Mouse (Mus musculus) brain, adult 2 months (tissue): ENCODE data around the gene Tln2.
A peak's percentile ranks its signal among the peaks of the same experiment; 100 is the strongest.

Source experiments
- DNase-seq: peaks from one replicate; pipeline ENCODE4 v3.0.0; 2011; ENCODE audit warnings: low read depth, low spot score

The Tln2 gene

GRCm38 (mm10) chr9:67274296-67274695 is 285.2 kb downstream of the Tln2 start:
- DNase-seq: peak; percentile 24

GRCm38 (mm10) chr9:67273362-67273761 is 286.1 kb downstream of the Tln2 start:
- DNase-seq: no peak

- DNase-seq: no peak
These were observed 288.8 kb downstream of the Tln2 start for GRCm38 (mm10) chr9:67270734-67271133.

- DNase-seq: peak; percentile 7
These were observed 289.4 kb downstream of the Tln2 start for GRCm38 (mm10) chr9:67270061-67270595.

- no peak for DNase-seq
These were observed 292.1 kb downstream of the Tln2 start for GRCm38 (mm10) chr9:67267276-67267990.

GRCm38 (mm10) chr9:67265513-67265912 is 294.0 kb downstream of the Tln2 start:
- peak; percentile 86 for DNase-seq

GRCm38 (mm10) chr9:67264896-67265295 is 294.6 kb downstream of the Tln2 start:
- DNase-seq: peak; percentile 37

GRCm38 (mm10) chr9:67260835-67261599 is 298.5 kb downstream of the Tln2 start:
- no peak for DNase-seq

GRCm38 (mm10) chr9:67250141-67250540 is 309.4 kb downstream of the Tln2 start:
- no peak for DNase-seq

- peak; percentile 24 for DNase-seq
These were observed 312.0 kb downstream of the Tln2 start for GRCm38 (mm10) chr9:67247365-67247950.

- DNase-seq: no peak
These were observed 314.2 kb downstream of the Tln2 start for GRCm38 (mm10) chr9:67245265-67245664.

- DNase-seq: no peak
These were observed 317.8 kb downstream of the Tln2 start for GRCm38 (mm10) chr9:67241683-67242082.

- DNase-seq: peak; percentile 48
These were observed 319.0 kb downstream of the Tln2 start for GRCm38 (mm10) chr9:67240456-67240855.

- DNase-seq: no peak
These were observed 322.5 kb downstream of the Tln2 start for GRCm38 (mm10) chr9:67236987-67237386.

- no peak for DNase-seq
These were observed 323.9 kb downstream of the Tln2 start for GRCm38 (mm10) chr9:67235441-67236217.

GRCm38 (mm10) chr9:67229033-67229432 is 330.5 kb downstream of the Tln2 start:
- DNase-seq: no peak

GRCm38 (mm10) chr9:67220388-67220787 is 339.1 kb downstream of the Tln2 start:
- DNase-seq: peak; percentile 21

GRCm38 (mm10) chr9:67218001-67218400 is 341.5 kb downstream of the Tln2 start:
- DNase-seq: no peak

GRCm38 (mm10) chr9:67214191-67214985 is 345.1 kb downstream of the Tln2 start:
- DNase-seq: no peak

- peak; percentile 74 for DNase-seq
These were observed 346.2 kb downstream of the Tln2 start for GRCm38 (mm10) chr9:67213275-67213674.

GRCm38 (mm10) chr9:67211220-67211619 is 348.3 kb downstream of the Tln2 start:
- DNase-seq: no peak
